Mouse (Mus musculus) thymus, postnatal 36 days (tissue): Measurements from ENCODE around the gene 1700029H14Rik.

Experiments
- DNase-seq, 2 experiments: peaks; one replicate each; pipeline ENCODE4 v3.0.0; 2022; ENCODE audit warnings: mixed read lengths in 2 of 2

Gene 1700029H14Rik

DNA sequence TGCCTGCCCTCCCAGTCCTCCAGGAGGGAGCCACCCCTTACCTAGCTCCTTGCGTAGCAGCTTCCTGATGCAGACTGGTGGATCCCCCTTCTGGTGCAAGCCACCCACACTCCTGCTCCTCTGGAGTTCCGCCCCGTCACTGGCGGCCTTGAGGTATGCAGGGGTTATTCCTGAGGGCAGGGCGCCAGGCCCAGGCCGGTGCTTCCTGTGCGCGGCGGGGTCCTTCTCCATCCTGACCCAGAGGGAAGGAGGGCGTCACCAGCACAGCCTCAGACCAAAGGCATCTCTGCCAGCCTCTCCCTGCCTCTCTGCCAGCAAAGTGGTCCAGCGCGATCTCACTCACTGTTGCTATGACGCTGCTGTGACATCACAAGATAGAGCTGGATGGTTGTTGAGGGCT is at the start of gene 1700029H14Rik:
Gene 1700029H14Rik (minus strand): TSS at position 344 of the 400 bp plus-strand sequence.
- no peak for DNase-seq

DNA sequence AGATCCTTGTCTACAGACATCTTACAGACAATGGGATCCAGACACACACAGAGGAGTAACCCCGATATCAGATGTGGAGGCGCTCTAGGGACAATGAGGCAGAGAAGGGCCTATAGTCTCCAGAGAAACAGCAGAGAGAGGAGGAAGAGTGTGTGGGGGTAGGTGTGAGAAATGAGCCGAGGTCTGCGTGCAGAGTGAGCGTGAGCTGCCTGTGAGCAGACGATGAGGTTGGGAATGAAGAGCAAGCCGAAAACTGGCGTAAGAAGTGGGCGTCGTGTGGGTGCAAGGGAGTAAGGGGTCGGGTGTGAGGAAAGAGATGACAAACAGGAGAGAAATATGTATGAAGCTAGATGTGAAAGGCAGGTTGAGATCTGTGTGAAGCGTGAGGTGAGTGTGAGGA is 49.4 kb upstream of the 1700029H14Rik start:
- no peak for DNase-seq

DNA sequence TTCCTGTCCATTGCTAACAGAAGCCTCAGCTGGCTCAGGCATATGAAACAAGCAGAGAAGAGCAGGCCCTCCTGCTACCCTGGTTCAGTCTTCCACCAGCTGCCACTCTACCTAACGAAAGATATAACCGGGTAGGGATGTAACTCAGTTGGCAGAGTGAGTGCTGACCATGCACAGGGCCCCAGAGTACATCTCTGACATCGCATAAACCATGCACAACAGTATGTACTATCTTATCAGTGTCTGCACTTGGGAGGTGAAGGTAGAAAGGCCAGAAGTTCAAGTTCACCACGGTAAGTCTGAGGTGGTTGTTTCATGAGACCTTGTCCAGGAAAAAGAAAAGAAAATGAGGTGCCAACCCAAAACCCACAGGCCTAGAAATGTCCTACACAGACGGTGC is 47.7 kb upstream of the 1700029H14Rik start:
- no peak for DNase-seq

DNA sequence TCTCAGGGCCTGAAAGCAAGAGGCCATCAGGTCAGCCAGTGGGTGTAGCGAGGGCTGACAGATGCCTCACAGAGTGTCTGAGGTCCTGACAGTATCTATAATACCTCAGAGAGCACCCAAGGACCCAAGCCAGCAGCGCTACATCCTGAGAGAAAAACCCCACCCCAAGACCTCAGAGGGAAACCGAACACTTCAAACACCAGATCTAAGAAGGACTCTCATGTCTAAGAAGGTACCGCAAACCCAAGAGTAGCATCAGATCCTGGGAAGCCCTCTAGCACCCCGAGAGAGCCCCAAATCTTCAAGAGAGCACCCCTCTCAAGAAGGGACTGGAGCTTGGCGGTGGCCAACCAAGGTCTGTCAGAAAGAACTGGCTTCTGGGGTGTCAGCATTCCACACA is 46.7 kb upstream of the 1700029H14Rik start:
- no peak for DNase-seq

- no peak for DNase-seq
These were observed 43.7 kb upstream of the 1700029H14Rik start for GRCm38 (mm10) chr8:13605920-13606480.

- DNase-seq, result peak in 1 of 2 experiments; percentile 21
These were observed 40.4 kb upstream of the 1700029H14Rik start for GRCm38 (mm10) chr8:13602621-13603020.

DNA sequence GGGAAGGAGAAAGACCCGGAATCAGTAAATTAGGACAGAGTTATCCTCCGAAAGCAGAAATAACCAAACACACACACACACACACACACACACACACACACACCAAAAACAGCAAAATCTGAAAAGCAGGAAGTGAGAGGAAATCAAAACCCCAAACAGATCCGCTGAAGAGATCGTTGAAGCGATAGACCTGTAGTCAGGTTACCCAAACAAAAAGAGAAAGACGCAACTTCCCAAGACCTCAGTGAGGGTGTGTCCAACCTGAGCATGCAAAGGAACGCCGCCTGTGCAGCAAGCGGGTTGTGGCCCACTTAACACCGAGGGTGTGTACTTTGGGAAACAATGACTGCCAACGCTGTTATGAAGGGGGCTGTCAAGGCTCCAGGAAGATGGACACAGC is 38.9 kb upstream of the 1700029H14Rik start:
- peak; percentile 33 to 57 for DNase-seq

- DNase-seq, result no peak
These were observed 38.5 kb upstream of the 1700029H14Rik start for GRCm38 (mm10) chr8:13600716-13601115.

DNA sequence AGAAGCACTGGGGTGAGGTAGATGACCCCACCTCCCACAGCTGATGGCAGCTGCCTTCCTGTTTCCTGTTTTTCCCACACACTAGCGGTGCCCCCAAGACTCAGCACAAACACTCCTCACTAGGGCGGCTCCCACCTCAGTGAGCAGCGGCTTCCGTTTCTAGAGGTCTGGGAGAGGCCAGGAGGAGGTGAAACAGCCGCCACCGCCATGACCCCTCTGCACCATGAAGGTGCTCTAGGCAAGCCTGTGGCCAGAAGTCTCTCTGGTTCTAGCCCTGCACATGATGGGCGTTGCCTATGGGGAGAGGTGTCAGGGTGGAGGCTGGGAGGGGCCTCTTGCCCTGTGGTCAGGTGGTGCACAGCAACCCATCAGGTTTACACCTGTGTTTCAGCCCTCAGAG is 37.9 kb upstream of the 1700029H14Rik start:
- DNase-seq, result peak; percentile 73 to 80

- DNase-seq, result no peak
These were observed 35.5 kb upstream of the 1700029H14Rik start for GRCm38 (mm10) chr8:13597777-13598176.

DNA sequence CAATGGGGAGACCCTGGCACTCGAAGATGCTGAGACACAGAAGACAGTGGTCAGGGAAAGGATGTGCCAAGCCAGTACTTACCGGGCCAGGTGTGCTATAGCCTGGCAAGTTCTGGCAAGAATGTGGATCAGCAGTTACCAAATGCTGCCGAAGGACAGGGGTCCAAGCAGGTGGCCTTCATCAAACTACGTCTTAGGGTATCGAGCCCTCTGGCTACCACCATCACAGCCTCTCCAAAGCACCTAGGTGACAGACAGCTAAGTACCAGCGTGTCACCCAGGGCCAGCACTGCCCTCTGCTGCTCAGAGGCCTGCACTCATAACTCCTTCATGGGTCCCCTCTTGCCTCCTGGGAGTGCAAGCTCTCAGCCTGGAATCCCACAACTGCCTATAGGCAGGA is 33.6 kb upstream of the 1700029H14Rik start:
- DNase-seq, result peak; percentile 22 to 33

GRCm38 (mm10) chr8:13594884-13595323 is 32.6 kb upstream of the 1700029H14Rik start:
- peak; percentile 59 to 64 for DNase-seq

DNA sequence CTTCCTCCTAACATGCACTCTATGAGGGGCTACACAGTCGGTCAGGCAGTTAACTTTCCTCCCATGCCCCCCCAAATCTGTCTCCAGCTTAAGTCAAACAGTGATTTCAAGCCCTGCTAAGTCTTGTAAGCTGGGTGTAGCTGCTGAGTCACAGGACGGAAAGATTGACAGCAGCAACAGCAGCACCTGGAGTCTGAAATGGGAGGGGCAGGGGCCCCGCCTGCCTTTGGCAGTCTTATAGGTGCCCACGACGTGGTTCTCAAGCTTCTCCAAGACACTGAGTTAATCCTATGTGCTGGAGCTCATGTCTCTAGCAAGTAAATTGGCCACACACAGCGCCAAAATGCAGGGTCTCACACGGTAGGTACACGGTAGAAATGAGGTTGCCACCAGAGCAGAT is 31.1 kb upstream of the 1700029H14Rik start:
- DNase-seq, result no peak

GRCm38 (mm10) chr8:13591246-13591645 is 29.0 kb upstream of the 1700029H14Rik start:
- no peak for DNase-seq

DNA sequence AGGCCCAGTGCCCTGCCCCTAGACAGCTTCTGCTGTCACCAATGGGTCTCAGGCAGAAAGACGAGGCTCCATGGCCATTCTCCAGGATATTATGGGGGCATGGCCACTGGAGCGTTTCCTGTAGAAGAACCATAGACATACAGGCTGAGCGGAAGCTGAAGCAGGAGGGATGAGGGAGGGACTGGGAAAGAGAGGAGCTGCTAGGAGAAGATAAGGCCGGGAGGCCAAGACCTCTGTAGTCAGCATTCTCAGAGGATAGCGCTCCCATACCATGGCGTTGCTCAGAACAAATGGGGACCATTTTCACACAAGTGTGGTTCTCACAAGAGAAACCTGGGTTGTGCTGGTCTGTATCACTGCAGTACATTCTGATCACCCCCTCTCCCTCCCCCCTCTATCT is 26.8 kb upstream of the 1700029H14Rik start:
- no peak for DNase-seq

GRCm38 (mm10) chr8:13584652-13585051 is 22.4 kb upstream of the 1700029H14Rik start:
- no peak for DNase-seq

DNA sequence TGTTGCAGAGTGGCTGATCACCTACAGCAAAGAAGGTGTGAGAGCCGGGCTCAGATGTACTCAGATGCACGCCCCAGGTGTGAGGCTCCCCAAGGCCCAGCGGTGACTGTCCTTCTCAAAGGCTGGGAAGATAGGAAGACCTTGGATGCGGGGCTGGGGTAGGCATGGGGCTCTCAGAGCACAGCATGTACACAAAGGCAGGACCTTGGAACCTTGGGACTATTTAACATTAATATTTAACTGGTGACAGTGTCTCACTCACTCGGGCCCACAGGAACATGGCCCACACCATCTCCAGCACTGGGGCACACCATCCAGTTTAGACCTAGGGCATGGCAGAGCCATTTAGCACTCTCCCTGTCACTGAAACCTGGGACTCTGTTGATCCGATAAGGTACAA is 15.6 kb upstream of the 1700029H14Rik start:
- no peak for DNase-seq

- no peak for DNase-seq
These were observed 9.7 kb upstream of the 1700029H14Rik start for GRCm38 (mm10) chr8:13571999-13572398.

DNA sequence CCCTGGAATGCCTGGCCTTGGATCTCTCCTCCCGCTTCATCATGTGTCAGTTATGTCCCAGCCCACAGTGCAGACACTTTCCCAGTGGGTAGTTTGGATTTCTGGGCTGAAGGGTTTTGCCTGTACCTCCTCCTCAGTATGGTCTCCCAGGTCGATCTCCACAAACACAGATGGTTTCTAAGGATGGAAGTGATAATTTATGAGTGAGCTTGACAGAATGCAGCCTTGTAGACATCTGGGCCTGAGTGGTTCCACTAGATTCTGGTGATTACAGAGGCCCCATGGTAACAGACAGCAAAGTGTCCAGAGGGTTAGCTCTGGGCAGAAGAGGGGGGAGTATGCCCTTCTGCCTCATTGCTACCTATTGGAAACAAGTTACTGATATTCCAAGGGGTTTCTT is 4.7 kb downstream of the 1700029H14Rik start:
- DNase-seq, result no peak

- peak in 1 of 2 experiments; percentile 12 for DNase-seq
These were observed 10.8 kb downstream of the 1700029H14Rik start for GRCm38 (mm10) chr8:13551574-13551830.

DNA sequence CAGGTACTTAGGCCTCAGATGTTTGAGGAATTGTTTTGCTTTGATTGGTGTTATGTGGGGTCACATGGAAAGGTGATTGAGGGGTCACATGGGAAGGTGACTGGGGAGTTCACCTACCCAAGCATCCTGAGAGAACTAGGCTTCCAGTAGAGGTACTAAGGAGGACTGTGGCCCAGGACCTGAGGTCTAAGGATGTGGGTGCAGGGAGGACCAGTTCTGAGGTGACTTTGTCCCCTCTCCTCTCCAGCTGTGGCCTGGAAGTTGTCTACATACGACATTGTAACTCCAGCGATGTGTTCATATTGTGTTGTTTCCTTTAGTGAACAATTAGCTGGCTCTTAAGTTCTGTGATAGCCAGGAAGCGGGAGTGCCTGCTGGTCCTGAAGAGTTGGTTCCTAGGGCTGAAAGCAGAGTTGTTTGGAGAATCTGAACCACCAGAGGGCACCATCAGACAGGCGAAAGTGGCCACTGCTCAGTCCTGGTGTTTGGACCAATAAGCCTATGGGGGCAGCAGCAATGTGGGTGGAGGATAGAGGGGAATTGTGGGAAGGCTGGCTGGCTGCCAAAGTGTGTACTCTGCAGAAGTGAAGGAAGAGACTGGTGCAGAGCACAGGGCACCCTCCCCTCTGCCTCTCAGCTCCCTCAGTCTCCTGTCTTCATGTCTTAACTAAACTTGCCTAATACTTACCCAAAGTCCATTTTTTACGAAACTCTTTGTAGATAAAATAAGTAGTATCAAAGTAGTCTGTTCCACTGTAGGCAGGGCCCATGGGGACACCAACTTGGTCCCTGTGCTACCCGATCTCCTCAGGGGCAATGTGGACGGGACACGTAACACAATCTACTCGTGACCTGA is 11.3 kb downstream of the 1700029H14Rik start:
- DNase-seq, result peak; percentile 75 to 82

- peak in 1 of 2 experiments; percentile 12 for DNase-seq
These were observed 13.4 kb downstream of the 1700029H14Rik start for GRCm38 (mm10) chr8:13548831-13549230.

- DNase-seq, result peak in 1 of 2 experiments; percentile 18
These were observed 14.0 kb downstream of the 1700029H14Rik start for GRCm38 (mm10) chr8:13548235-13548634.

DNA sequence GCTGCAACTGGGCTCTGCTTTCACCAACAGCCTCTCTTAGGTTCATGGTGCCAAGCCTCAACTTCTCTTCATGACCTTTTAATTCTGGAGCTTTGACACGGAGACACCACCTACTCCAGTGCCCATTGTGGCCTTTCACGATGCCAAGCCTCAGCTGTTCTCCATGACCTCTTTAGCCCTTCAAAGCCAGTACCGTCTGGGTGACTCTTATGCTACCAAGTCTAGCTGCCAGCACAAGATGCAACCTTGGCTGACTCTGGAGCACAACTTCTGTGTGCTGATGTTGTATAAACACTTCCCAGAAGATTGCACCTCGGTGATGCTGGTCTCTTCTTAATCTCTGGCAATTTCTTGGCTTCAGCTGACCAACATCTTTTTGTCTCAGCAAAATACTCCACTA is 15.8 kb downstream of the 1700029H14Rik start:
- no peak for DNase-seq

- DNase-seq, result no peak
These were observed 20.7 kb downstream of the 1700029H14Rik start for GRCm38 (mm10) chr8:13541526-13541925.
